Mouse (Mus musculus) left cerebral cortex, adult 11 months (tissue): ENCODE measurements at regions not wholly inside any gene's neighbourhood (a gene's known extent, or its start where the extent isn't known, plus 50 kb on each side); places are given as distances from the start of the nearest gene placed in this dataset.

Experiments
- DNase-seq: peaks from one replicate; pipeline ENCODE4 v3.0.0; 2022; ENCODE audit warnings: low spot score

- DNase-seq = no peak
Measured at GRCm38 (mm10) chr13:85639376-85640229, 350.7 kb upstream of the Rasa1 start.

- DNase-seq = peak; percentile 2
Measured at GRCm38 (mm10) chr13:85629506-85630175, 340.7 kb upstream of the Rasa1 start.
